Mouse (Mus musculus) heart, postnatal 4 days (tissue): ENCODE results near the gene Khnyn. TPM values are rescaled to one million over a fixed set of nuclear protein-coding genes. Genes with fewer than 3 reads are reported as not detected.

Experiments
- DNase-seq: peaks from one replicate; pipeline ENCODE4 v3.0.0; 2021
- total RNA-seq, 2 experiments: library from RNA; stranded (reverse); gene quantifications; 2 replicates each; pipeline ENCODE4 v1.2.3; 2021

Khnyn gene
- total RNA-seq, 2 experiments from 2014 or later: 11.6 to 12.0 TPM

GRCm38 (mm10) chr14:55873714-55874683 is 10.7 kb upstream of the Khnyn start:
- peak; percentile 87 for DNase-seq

- no peak for DNase-seq
These were observed 7.1 kb upstream of the Khnyn start for GRCm38 (mm10) chr14:55877469-55878315.

GRCm38 (mm10) chr14:55878316-55878940 is 6.3 kb upstream of the Khnyn start:
- DNase-seq: no peak

GRCm38 (mm10) chr14:55879623-55880022 is 5.1 kb upstream of the Khnyn start:
- DNase-seq: peak; percentile 87

DNA sequence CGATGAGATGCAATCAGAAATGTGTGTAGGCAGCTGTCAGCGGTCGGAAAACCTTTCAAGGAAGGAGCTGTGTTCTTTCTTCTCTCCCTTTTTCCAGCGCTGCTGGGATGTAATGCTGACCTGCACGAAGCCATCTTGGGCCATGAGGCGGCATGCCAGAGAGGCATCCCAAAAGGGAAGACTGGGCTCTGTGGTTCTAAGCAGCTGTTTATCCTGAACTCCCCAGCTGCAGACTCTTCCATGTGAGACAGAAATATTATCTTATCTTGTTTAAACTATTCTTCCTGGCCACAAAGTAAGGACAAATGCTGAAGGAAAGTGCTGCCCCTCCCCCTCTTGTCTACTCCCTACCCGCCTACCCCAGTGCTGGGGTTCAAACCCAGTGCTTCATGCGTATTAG is 3.8 kb upstream of the Khnyn start:
- no peak for DNase-seq

DNA sequence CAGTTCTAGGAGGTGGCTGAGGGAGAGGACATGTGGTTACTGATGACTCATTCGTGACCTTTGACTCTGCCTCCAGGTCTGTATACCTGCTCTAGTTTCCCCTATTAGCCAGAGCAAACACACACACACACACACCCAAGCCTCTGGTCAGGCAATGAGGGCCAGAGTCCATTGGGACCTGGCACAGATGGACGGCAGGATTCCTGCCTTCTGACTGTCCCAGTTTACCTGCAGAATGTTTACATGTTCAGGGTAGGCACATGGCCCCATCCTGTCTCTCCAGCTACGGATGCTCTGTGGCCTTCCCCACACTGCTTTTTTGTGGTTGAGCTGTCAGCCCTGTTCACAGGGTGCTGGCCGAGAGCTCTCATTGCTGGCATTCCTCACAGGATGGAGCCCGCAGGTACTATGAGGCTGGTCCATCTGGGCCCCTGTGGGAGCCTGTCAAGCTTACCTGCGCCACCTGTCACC is 2.5 kb upstream of the Khnyn start:
- no peak for DNase-seq

- DNase-seq: no peak
These were observed 1.5 kb upstream of the Khnyn start for GRCm38 (mm10) chr14:55883149-55883661.

- DNase-seq: no peak
These were observed 1.1 kb upstream of the Khnyn start for GRCm38 (mm10) chr14:55883663-55884062.

DNA sequence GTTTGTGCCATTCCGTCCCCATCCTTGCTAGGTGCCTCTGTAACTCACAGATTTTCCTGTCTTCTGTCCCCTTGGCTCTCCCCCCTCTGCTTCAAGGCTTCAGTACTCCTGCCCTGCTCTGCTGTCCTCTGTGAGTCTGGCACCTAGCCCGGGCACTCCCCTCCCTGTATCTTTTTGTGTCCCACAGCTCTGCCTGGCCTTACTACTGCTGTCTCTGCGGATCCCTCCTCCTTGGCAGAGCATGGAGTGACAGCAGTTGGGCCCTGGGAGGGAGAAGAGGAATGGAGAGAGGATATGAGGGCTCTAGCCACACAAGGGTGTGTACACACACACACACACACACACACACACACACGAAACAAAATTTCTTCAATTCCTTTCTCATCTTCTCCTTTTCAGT is 581 bp upstream of the Khnyn start, which contains the start of gene Cbln3:
Gene Cbln3, minus strand, starts transcription at position 227 of the 400 bp plus-strand sequence.
- DNase-seq: peak; percentile 86

DNA sequence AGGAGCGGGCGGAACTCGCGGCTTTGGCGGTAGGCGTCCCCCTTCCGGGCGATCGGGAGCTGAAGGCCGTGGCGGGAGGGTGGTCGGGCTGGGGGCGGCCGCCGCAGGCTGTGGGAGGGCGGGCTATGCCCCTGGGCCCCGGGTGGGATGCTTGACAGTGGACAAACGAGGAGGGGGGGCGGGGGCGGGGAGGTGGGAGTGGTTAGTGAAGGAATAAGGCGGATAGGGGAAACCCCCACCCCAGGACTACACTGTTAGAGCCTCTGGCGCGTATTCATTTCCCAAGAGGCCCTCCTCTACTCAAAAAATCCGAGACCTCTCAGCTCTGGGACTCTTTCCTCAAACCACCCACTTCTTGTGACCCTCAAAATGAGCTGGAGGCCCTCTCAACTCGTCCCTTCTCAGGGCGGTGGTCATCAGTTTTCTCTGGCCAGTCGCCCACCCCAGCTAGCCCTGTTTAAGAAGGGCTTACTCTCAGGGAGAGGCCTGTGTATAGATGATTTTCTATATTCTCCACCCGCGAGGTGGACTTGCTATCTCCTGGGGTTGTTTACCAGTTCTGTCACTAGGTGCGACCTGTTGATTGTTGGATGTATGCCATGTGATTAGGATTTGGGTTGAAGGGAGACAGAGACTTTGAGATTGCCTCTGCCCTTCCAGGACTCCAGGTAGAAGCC is 505 bp downstream of the Khnyn start:
- DNase-seq: peak; percentile 27

GRCm38 (mm10) chr14:55885791-55886271 is 1.1 kb downstream of the Khnyn start:
- DNase-seq: peak; percentile 54

DNA sequence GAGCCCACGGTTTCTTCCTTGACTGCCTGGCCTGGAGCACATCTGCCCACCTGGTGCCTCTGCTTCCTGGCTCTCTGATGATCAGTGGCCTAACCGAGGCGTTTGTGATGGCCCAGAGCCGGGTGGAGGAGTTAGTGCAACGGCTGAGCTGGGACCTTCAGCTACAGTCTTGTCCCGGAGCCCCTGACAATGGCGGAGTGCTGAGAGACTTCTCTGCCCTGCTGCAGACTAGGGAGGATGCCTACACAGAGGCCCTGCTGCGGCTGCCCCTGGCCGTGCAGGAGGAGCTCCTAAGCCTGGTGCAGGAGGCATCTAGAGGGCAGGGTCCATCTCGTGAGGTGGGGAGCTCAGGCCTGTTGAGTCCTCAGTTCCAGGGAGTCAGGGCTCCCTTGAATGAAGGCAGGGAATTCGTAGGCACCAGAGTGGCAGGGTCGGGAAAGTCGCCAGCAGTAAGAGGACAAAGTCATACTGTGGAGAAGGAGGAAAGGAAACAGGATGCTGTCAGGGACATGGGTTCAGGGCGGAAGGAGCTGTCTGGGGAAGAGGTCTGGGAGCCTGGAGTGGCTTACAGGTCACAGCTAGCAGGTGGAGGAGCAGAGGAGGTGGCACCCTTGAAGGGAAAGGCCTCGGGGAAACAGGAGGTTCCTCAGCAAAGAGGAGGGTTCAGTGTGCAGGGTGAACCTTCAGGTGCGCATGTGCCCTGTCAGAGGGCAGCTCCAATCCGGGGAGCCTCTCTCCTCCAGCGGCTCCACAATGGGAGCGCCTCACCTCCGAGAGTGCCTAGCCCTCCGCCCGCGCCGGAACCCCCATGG is 2.0 kb downstream of the Khnyn start:
- no peak for DNase-seq

- DNase-seq: no peak
These were observed 12.9 kb downstream of the Khnyn start for GRCm38 (mm10) chr14:55897671-55898070.

GRCm38 (mm10) chr14:55898947-55899346 is 14.2 kb downstream of the Khnyn start:
- DNase-seq: no peak

DNA sequence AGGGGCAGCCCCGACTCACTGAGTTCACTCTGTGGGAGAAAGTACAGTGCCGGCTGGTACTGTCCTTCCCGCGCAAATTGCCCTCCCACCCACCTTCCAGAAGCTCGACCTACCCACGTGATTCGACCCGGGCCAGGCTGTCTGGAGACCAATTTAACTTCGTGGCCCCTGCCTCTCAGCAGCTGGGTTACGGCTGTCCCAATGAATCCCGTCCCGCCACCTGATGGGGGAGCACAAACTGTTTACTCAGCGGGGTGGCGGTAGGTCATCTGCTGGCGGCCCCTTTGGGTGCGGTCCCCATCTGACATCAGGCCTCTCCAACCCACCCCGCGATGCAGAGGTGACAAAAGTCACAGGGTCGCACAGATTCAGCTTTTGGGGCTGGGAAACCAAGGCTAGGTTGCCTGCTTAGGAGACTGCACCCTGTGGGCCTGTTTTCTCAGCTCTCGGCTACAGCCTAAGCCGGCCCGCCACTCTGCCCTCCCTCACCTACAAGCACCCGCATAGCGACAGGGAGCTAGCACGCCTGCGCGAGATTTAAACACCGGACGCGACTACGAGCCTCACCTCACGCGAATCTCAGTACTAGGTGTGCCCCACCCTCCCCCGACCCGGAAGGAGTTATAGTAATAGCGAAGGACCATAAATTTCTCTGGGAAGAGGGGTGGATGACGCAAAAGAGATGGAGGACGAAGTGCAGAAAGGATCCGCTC is 15.1 kb downstream of the Khnyn start, which contains the start of gene Sdr39u1:
Gene Sdr39u1, minus strand, starts transcription at position 593 of the 713 bp plus-strand sequence.
- DNase-seq: peak; percentile 89

DNA sequence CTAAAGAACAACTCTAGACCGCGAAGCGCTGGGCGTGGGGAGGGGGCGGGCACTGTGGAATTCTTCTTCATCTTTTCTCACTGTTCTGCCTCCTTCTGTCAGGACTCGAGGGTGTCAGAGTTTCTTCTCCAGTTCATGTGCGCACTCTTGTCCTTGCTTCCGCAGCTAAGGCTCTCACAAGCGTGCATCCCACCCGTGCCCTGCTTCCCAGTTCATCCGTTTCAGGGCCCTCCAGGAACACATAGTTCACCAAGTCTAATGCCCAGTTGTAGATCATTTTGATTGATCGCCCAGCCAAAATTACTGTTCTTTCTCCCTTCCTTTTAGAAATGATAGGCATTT is 15.6 kb downstream of the Khnyn start:
- DNase-seq: no peak

DNA sequence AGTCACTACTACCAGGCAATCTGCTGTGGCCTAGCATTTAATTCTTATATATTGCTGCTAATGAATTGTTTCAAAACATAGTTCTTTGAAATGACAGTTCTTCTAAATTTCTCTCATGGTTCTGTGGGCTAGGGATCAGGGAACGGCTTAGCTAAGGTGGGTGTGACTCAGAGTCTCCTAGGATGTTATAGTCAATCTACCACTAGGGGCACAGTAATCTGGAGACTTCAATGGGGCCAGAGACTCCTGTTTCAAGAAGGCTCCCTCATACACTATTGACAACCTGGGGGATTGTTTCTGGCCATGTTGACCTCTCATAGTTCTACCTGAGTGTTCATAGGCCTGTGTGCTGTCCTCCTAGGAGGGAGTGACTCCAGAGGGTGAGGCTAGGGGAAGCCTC is 20.8 kb downstream of the Khnyn start:
- DNase-seq: no peak

- no peak for DNase-seq
These were observed 28.7 kb downstream of the Khnyn start for GRCm38 (mm10) chr14:55913406-55913805.

DNA sequence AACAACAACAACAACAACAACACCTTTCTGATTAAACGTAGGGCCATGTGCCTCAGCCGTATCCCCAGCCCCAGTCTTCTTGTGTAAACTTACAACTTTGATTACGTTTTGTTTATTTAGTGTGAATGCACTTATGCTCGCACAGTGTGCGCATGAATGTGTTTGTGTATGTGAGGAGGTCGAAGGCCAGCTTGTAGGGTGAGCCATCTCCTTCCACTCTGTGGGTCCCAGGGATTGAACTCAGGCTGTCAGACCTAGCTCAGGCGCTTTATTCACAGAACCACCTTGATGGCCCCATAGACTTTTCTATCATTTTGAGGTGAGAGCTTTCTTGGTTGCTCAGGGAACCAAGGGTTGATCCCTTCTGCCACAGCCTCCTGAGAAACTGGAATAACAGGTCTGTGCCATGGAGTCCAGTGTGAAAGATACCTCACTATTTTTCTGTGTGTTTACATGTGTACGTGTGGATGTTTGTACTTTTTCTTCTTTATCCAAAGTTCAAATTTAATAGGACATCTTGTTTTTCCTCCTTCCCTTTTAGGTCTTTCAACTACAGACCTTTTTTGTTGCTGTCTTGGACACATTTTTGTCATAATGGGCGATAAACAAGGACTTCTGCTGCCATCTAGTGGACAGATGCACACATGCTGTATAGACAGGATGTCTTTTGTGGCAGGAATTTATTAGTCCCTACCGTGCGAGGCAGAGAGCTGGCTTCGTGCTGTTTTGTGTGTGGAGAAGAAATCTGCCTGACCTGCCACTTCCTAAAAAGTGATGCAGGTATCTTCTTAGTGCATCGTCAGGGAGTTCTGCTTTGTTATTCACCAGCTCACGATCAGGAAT is 33.7 kb downstream of the Khnyn start:
- peak; percentile 82 for DNase-seq
